In genomic region chr10:19356071-19356583, GRCm38 (mm10) we compare ENCODE assay signal across 8 mouse cellular contexts. TPM values are rescaled to one million over a fixed set of nuclear protein-coding genes. Genes with fewer than 3 reads are reported as not detected.
A peak's percentile ranks its signal among the peaks of the same experiment; 100 is the strongest.
DNase-seq lines count a peak whose midpoint lies in the region; ATAC-seq and TF ChIP-seq lines count a peak whose summit lies in the region.
"Had no signal": no experiment of that assay in that cellular context is flagged by ENCODE, and none has a peak within 500 bp of the region (broad histone marks: within the 10 kb centered on the region; RNA-seq: fewer than 3 reads in every experiment).

Gene Olig3, plus strand, starts transcription at chr10:19356533.

- H3K4me3 ChIP-seq in spleen, adult 2 months (ENCODE audit: extremely low read depth, insufficient read depth, insufficient read length) = peak within 1 kb of the TSS; percentile 24; the same call in 1 of the 2 replicates
- H3K4me3 ChIP-seq in forebrain, embryonic 12.5 days (replicated peaks) = peak within 1 kb of the TSS; percentile 41
- H3K4me3 ChIP-seq in midbrain, embryonic 10.5 days = peak within 1 kb of the TSS; percentile 52
- no peak within 1 kb of the TSS for H3K4me3 ChIP-seq in cerebellum, adult 2 months (replicated peaks; ENCODE audit: insufficient read depth, low read depth, low read length)

- peaks cover 16% of the 10 kb centered on the region for H3K27me3 ChIP-seq in spleen, adult 2 months (ENCODE audit: control insufficient read depth, insufficient read depth, low read length)
- H3K27me3 ChIP-seq in forebrain, embryonic 12.5 days = peaks cover 91% of the 10 kb centered on the region
- H3K27me3 ChIP-seq in midbrain, embryonic 10.5 days (ENCODE audit: low read depth, poor library complexity, severe bottlenecking) = peaks cover 100% of the 10 kb centered on the region
- peaks cover 1% of the 10 kb centered on the region; the same call in 1 of the 2 replicates for H3K27me3 ChIP-seq in cerebellum, adult 2 months (ENCODE audit: control insufficient read depth, insufficient read depth, low read length)

- no peak for ATAC-seq in forebrain, embryonic 12.5 days (ENCODE audit: low FRiP score)

- H3K27ac ChIP-seq in spleen, adult 2 months (ENCODE audit: insufficient read depth, low read length) = no peak within 1 kb of the TSS
- peak within 1 kb of the TSS; percentile 2; the same call in 1 of the 2 replicates for H3K27ac ChIP-seq in forebrain, embryonic 12.5 days
- peak within 1 kb of the TSS; percentile 42 for H3K27ac ChIP-seq in midbrain, embryonic 10.5 days (replicated peaks)
- H3K27ac ChIP-seq in cerebellum, adult 2 months (ENCODE audit: insufficient read depth, low read length) = no peak within 1 kb of the TSS

- 6% methylated on average over 9 of the region's 9 CpGs for WGBS in spleen, adult 2 months
- 0% methylated on average over 9 of the region's 9 CpGs for WGBS in forebrain, embryonic 12.5 days
- under 1% methylated on average over 9 of the region's 9 CpGs for WGBS in midbrain, embryonic 10.5 days
- 55% methylated on average over 9 of the region's 9 CpGs for WGBS in cerebellum, adult 2 months

- no peaks in the 10 kb centered on the region for H3K9me3 ChIP-seq in forebrain, embryonic 12.5 days
- no peaks in the 10 kb centered on the region for H3K9me3 ChIP-seq in midbrain, embryonic 10.5 days (replicated peaks)

- H3K36me3 ChIP-seq in spleen, adult 2 months (ENCODE audit: control insufficient read depth, insufficient read depth, low read length) = no peaks in the 10 kb centered on the region
- no peaks in the 10 kb centered on the region for H3K36me3 ChIP-seq in forebrain, embryonic 12.5 days (replicated peaks)
- no peaks in the 10 kb centered on the region for H3K36me3 ChIP-seq in midbrain, embryonic 10.5 days

- H3K4me2 ChIP-seq in forebrain, embryonic 12.5 days = peak within 1 kb of the TSS; percentile 47

- no peak for TF ChIP-seq CTCF in spleen, adult 2 months (IDR thresholded peaks at IDR 0.05; ENCODE audit: extremely low read depth, insufficient read depth, insufficient read length, insufficient replicate concordance)
- no peak for TF ChIP-seq CTCF in cerebellum, adult 2 months (IDR thresholded peaks at IDR 0.05; ENCODE audit: borderline replicate concordance, insufficient read depth, low read depth, low read length)

- no peak for TF ChIP-seq POLR2A in spleen, adult 2 months (IDR thresholded peaks at IDR 0.05; ENCODE audit: low read depth, low read length)
- TF ChIP-seq POLR2A in cerebellum, adult 2 months (IDR thresholded peaks at IDR 0.05; ENCODE audit: borderline replicate concordance, insufficient read depth, low read length) = no peak

- no peak for DNase-seq in spleen, adult 2 months (ENCODE audit: low read depth in 1 of 2, low spot score in 2 of 2)
- DNase-seq in spleen, postnatal 10 days (ENCODE audit: low spot score in 2 of 2) = no peak
- DNase-seq in midbrain, embryonic 10.5 days (ENCODE audit: low spot score) = peak; percentile 51
- no peak for DNase-seq in adipocyte (ENCODE audit: low spot score)
- no peak for DNase-seq in layer of hippocampus, adult 18-20 months (ENCODE audit: low spot score in 2 of 2)
- no peak for DNase-seq in cerebellum, adult 2 months
- DNase-seq: kidney, postnatal 10 days had no signal

- peaks cover 13% of the 10 kb centered on the region for H3K4me1 ChIP-seq in spleen, adult 2 months (ENCODE audit: control insufficient read depth, insufficient read depth, insufficient read length)
- H3K4me1 ChIP-seq in forebrain, embryonic 12.5 days = peaks cover 26% of the 10 kb centered on the region
- H3K4me1 ChIP-seq in midbrain, embryonic 10.5 days = peaks cover 45% of the 10 kb centered on the region
- no peaks in the 10 kb centered on the region for H3K4me1 ChIP-seq in cerebellum, adult 2 months (ENCODE audit: control insufficient read depth, insufficient read depth, low read length)

- peak within 1 kb of the TSS; percentile 21 for H3K9ac ChIP-seq in forebrain, embryonic 12.5 days

RNA-seq across cellular contexts. Expression of gene Olig3, which starts in this region (rescaled TPM):
- 0.04 TPM in 1 of 2 replicates, not detected in the other for polyA plus RNA-seq in spleen, adult 2 months (2012; rRNA removed)
- polyA plus RNA-seq in forebrain, embryonic 12.5 days (2016; fragmentation: Nextera tagmentation; extraction: Ambion mirVana) = 34.1 and 34.3 TPM in 2 replicates
- polyA plus RNA-seq in midbrain, embryonic 10.5 days (2016; fragmentation: Nextera tagmentation; extraction: Ambion mirVana) = 14.3 and 23.1 TPM in 2 replicates
- not detected for total RNA-seq in layer of hippocampus, adult 18-20 months (2021)
- 0.14 and 0.28 TPM in 2 replicates for polyA plus RNA-seq in cerebellum, adult 2 months (2012; rRNA removed)

Comparison
In these comparisons a context has a peak if more than half of its experiments do, and no peak if none do; other contexts are left out.
1. RNA of gene Olig3 (polyA plus RNA-seq): 34.1 to 34.3 TPM in forebrain, embryonic 12.5 days and 14.3 to 23.1 TPM in midbrain, embryonic 10.5 days; 0.14 to 0.28 TPM in cerebellum, adult 2 months and 0.04 TPM in spleen, adult 2 months; every median in the first group is over 10 times any median in the second.
2. H3K27ac ChIP-seq: peak in forebrain, embryonic 12.5 days (single experiment) and midbrain, embryonic 10.5 days (single experiment); none in spleen, adult 2 months (single experiment) and cerebellum, adult 2 months (single experiment).